Mouse (Mus musculus): ENCODE results near the gene Pard3. TPM values are rescaled to one million over a fixed set of nuclear protein-coding genes. Genes with fewer than 3 reads are reported as not detected.

The Pard3 gene
- total RNA-seq, 2 experiments from 2014 or later: 54.0 to 58.1 TPM

DNA sequence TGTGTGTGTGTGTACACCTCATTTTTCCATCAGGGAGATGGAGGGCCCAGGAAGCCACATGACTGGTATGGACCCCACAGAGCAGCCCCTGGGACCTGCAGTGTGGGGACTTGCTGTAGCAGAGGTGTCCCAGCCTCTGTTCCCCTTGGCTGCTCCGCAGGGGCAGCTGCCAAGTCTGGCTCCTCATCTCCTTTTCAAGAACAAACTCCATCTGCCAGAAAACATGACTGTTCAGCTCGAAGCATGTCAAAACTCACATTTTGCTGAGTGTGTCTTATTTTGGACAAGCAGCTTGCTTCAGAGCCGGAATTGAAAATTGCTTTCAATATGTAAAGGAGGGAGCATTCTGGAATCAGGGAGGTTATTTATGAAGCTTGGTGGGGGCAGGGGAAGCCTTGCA lies 471.1 kb downstream of the Pard3 start:
- no peak for DNase-seq (ENCODE audit: low spot score in 2 of 2)

DNA sequence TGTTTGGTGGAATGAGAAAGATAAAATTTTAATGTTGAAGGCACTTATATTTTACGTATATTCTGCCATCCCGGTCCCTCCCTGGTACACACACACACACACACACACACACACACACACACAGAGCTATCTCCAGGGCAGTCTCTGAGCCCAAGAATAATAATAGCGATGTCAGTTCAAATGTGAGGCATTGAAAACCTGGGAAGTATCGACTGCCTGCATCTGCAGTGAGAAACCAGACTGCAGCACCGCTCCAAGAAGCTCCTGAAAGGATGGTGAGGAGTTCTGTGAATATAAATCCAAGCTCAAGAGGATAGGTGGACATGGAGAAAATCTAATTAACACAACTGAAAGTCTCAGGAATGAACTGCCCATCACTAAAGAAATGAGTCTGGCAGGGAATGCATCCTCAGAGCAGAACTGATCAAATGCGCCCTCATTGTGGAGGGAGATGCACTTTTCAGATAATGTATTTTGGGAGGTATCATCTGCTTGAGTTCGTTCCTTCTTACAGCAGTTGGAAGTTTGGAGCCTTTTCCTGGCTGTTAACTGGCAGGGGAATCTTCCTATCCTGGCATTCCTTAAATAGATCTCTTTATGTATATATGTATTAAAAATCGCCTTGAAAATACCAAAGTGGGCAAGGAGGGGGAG lies 471.6 kb downstream of the Pard3 start:
- no peak for DNase-seq (ENCODE audit: low spot score in 2 of 2)

DNA sequence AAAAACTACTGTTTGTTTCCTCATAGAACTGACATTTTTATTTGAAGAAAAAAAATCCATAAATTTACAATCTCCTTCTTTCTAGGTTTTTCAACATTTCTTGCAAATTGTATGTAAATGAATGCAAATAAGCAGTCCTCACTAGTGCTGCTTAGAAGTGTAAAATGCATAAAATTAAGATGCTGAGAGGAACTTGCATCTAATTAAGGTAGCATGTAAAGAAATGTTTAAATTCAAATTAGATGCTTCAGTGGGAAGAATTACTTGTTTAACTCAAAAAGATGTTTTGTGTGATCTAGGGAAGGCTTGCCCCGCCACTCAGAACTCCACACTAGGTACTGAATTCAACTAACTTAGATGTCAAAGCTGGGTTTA lies 472.1 kb downstream of the Pard3 start:
- no peak for DNase-seq (ENCODE audit: low spot score in 2 of 2)

DNA sequence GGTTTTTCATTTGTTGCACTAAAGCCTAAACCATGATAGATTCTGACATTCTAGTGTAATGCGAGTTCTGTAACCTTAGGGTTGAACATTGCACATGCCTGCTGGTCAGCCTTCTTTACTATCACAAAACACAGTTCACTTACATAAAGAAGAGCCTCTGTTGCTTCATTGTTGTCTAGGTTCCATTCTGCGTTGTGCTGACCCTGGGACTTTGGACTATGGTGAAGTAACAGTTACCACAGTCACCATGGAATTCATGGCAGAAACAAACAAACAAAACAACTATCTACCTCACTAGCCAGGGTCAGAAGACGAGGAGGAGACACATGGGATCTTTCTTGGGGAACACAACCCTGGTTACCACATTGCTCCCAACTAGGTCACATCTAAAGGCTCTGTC lies 476.1 kb downstream of the Pard3 start:
- DNase-seq (ENCODE audit: low spot score in 2 of 2): no peak

- no peak for DNase-seq (ENCODE audit: low spot score in 2 of 2)
Observed at GRCm38 (mm10) chr8:127540273-127540672, 476.6 kb downstream of the Pard3 start.

DNA sequence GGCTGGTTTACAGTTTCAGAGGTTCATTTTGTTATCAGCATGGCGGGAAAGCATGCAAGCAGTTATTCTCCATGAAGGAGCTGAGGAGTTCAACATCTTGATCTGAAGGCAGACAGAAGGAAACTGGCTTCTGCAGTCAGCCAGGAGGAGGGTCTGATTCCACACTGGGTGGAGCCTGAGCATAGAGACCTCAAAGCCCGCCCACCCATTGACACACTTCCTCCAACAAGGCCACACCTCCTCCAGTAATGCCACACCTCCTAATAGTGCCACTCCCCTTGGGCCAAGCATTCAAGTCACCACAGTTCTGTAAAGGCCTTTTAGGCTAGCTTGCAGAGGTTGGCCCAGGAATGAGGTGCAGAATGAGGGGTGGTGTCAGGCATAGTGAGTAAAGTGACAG lies 478.5 kb downstream of the Pard3 start:
- DNase-seq (ENCODE audit: low spot score in 2 of 2): no peak

DNA sequence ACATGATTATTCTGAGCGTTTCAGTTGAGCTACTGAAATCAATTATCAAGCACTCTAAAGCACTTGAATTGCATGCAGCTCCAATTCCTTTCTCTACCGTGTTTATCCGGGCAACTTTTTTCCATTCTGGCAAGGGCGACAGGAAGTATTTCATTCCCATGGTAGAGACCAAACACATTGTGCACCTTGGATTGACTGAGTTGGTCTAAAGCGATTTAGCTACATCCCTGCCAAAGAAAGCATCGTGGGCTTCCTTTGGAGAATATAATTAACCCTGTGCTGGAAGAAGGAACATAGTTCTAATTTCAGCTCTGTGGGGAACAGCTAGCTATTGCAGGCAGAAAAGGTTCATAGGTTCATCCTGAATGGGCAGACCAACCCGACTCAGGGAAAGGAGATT lies 480.0 kb downstream of the Pard3 start:
- DNase-seq (ENCODE audit: low spot score in 2 of 2): no peak

DNA sequence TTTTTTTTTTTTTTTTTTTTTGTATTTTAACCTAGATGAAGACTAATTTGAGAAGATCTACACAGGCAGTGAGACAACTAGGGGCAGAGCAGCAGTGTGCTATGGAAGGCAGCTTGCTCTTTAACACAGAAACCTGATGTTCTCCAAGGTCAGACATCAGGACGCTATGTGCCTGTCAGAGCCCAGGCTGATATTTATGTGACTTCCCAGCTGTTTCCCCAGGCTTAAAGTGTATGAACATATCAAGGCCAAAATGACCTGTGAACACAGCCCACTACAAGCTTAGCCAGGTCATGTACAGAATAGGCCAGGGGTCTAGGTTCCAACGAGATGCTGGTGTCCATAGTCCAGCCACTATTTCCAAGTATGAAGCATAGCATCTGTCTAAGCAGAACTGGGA lies 482.5 kb downstream of the Pard3 start:
- no peak for DNase-seq (ENCODE audit: low spot score in 2 of 2)

GRCm38 (mm10) chr8:127550928-127551327 lies 487.2 kb downstream of the Pard3 start:
- no peak for DNase-seq (ENCODE audit: low spot score in 2 of 2)

GRCm38 (mm10) chr8:127552161-127552595 lies 488.5 kb downstream of the Pard3 start:
- no peak for DNase-seq (ENCODE audit: low spot score in 2 of 2)

- no peak for DNase-seq (ENCODE audit: low spot score in 2 of 2)
Observed at GRCm38 (mm10) chr8:127552836-127553235, 489.1 kb downstream of the Pard3 start.

GRCm38 (mm10) chr8:127553582-127553981 lies 489.9 kb downstream of the Pard3 start:
- no peak for DNase-seq (ENCODE audit: low spot score in 2 of 2)

DNA sequence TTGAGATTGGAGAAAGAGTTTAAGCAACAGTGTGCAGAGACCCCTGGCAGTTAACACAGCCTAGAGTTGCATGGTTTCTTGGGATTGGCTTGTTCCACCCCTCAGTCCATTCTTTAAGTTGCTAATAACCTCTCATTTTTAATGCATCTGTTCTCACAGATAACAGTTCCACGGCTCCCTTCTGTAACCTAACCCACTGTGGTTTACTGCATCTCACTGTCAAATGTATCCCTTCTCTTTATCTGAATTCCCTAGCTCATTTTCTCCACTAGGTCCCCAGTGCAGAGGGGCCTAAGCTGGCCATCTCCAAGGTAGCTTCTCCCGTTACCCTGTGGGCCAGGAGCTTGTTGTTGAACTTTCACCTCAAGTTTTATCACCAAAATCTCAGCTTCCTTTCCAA lies 492.1 kb downstream of the Pard3 start:
- DNase-seq (ENCODE audit: low spot score in 2 of 2): no peak

- no peak for DNase-seq (ENCODE audit: low spot score in 2 of 2)
Observed at GRCm38 (mm10) chr8:127556964-127557363, 493.3 kb downstream of the Pard3 start.

DNA sequence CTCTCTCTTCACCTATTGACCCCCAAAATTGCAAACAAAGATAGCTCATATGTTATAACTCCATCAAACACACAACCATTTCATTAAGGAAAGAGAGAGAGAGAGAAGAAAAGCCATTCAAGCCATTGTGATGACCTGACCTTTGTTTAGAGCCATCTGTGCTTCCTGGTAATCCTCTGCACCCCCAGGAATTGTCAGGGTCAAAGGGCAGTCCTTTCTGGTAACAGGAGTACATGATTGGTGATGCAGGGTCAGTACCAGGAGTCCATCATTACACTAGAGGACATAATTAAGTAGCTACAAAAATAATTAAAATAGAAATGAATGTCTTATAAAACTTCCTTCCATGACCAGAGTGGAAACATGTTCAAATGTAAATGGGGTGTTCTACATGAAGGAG lies 493.9 kb downstream of the Pard3 start:
- DNase-seq (ENCODE audit: low spot score in 2 of 2): no peak

DNA sequence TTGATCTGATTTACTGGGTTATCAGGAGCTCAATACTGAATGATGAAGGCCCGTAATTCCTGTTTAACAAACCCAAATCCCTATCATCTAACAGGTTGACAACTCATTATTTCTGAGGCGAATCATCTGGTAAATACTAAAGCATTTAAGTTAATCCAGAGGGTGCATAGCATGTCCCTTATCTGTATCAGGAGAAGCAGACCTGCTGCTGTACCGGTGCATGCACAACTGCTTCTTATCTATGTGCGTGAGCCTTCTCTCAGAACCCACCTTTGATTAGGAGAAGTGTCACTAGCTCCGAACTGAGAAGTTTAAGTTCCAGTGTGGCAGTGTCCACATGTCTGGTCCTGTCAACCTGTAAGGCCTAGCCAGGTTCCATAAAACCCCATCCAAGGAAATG lies 499.9 kb downstream of the Pard3 start:
- DNase-seq (ENCODE audit: low spot score in 2 of 2): no peak

DNA sequence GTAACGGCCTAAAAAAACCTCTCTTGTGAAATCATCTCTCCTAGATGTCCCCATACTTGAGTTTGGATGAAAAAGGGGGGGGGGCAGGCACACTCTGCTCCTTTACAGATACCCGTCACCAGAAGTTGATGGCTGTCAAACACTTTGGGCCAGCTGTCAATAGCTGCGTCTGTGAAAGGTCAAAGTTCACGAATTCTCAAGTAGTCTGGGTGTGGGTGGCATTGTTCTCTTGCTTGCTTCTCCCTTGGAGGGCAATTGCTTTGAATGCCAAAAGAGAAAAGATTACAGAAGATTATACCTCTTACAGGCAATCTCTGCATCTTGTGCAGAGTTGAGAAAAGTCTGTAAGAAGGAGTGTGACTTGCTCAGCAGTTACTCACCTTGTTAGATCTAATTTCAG lies 500.7 kb downstream of the Pard3 start:
- DNase-seq (ENCODE audit: low spot score in 2 of 2): no peak

DNA sequence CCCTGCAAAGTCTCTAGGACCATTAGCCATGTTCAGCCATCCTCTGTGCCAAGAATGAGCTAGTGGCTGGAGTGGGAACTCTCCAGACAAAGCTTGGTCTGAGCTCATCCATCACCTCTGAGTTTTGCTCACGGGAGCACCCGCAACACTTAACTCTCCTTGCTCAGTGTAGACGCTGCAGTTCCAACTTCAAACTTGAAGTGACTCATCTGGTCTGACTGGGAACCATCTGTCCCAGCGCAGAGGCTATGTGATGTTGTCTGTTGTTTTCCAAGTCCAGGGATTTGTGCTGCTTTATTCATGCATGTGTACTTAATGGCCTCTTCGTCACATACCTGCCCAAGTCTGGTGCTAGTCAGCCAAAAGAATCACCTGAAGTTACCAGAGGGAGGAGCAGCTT lies 505.5 kb downstream of the Pard3 start:
- DNase-seq (ENCODE audit: low spot score in 2 of 2): no peak

- DNase-seq (ENCODE audit: low spot score in 2 of 2): no peak
Observed at GRCm38 (mm10) chr8:127570527-127570926, 506.8 kb downstream of the Pard3 start.

DNA sequence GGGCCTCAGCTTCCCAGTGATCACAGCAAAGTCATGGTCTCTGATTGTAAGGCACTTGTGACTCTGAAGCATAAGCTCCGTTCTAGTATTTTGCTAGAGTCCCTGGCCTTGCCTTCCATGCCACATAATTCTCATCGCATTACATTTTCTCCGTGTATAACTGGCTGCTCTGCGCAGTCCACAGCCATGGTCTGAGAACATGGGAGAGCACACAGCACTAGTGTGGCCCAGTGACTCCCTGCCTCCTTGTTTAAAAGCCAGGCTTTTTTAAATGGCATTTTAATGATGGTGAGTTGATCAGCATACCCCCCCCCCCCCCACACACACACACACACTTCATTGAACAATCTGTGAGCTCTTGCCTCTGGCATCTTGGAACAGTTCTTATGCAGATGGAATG lies 508.8 kb downstream of the Pard3 start:
- no peak for DNase-seq (ENCODE audit: low spot score in 2 of 2)

GRCm38 (mm10) chr8:127576657-127577056 lies 513.0 kb downstream of the Pard3 start:
- no peak for DNase-seq (ENCODE audit: low spot score in 2 of 2)

DNA sequence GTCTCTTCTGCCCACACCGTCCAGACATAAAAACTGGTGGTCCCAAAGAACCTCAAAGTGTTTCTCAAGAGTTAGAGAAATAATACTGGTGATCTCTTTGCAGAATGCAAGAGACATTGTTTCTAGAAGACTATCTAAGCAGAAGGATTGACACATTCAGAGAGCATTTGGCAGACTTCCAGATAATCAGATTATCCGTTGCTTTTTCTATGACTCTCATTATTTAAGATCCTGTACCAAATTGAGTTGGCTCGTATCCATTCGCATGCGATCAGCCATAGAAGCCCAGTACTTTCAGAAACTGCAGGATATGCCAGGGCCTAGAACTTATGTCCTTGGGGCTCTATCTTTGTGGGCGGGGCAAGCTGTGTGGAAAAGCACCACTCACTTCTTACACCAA lies 514.0 kb downstream of the Pard3 start:
- no peak for DNase-seq (ENCODE audit: low spot score in 2 of 2)

DNA sequence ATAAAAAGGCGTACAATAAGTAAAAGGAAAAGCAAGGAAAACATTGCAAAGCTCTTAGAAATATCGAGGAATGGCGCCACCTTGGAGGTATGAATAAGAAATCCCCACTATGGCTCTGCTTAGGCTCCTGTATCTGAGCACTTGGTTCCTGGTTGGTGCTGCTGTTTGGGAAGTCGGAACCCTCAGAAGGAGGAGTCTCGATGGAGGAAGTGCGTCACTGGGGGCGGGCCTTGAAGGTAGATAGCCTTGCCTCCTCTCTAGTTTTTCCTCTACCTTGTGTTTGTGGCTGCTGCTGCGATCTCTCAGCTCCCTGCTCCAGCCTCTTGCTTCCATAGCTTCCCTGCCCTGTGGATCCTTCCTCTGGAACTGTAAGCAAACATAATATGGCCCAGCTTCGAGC lies 515.7 kb downstream of the Pard3 start:
- no peak for DNase-seq (ENCODE audit: low spot score in 2 of 2)

GRCm38 (mm10) chr8:127583429-127583828 lies 519.7 kb downstream of the Pard3 start:
- DNase-seq (ENCODE audit: low spot score in 2 of 2): no peak

Measured in adrenal gland, postnatal 4 days (tissue).